Mouse (Mus musculus) urinary bladder, postnatal 10 days (tissue): Measurements from ENCODE around the gene Pfkl.
"Not testable (repeated sequence)": the region's sequence is repeated elsewhere in the genome, so short reads cannot be mapped to it uniquely, and the experiment has no call there.

Experiments
- DNase-seq: peaks from one replicate; pipeline ENCODE4 v3.0.0; 2022; ENCODE audit warnings: low spot score

The Pfkl gene

GRCm38 (mm10) chr10:78009945-78010293, at the start of gene Pfkl:
TSS of gene Pfkl (minus strand) at chr10:78010083.
- no peak for DNase-seq

- no peak for DNase-seq
These were observed 47.2 kb upstream of the Pfkl start for GRCm38 (mm10) chr10:78057056-78057455.

GRCm38 (mm10) chr10:78054633-78055565, 45.0 kb upstream of the Pfkl start:
- no peak for DNase-seq

GRCm38 (mm10) chr10:78049519-78050035, 39.7 kb upstream of the Pfkl start:
- DNase-seq = no peak

GRCm38 (mm10) chr10:78048061-78048730, 38.3 kb upstream of the Pfkl start:
- no peak for DNase-seq

GRCm38 (mm10) chr10:78046388-78046787, 36.5 kb upstream of the Pfkl start:
- no peak for DNase-seq

- DNase-seq = no peak
These were observed 34.6 kb upstream of the Pfkl start for GRCm38 (mm10) chr10:78044531-78044930.

GRCm38 (mm10) chr10:78043406-78043836, 33.5 kb upstream of the Pfkl start, which contains the start of gene Aire:
TSS of gene Aire (minus strand) at chr10:78043610.
- no peak for DNase-seq

GRCm38 (mm10) chr10:78042697-78043405, 33.0 kb upstream of the Pfkl start:
- DNase-seq = no peak

- DNase-seq = no peak
These were observed 32.2 kb upstream of the Pfkl start for GRCm38 (mm10) chr10:78042096-78042495.

- no peak for DNase-seq
These were observed 31.8 kb upstream of the Pfkl start, which contains the start of gene Dnmt3l for GRCm38 (mm10) chr10:78041647-78042046. TSS of gene Dnmt3l (plus strand) at chr10:78041947.

GRCm38 (mm10) chr10:78037139-78037538, 27.3 kb upstream of the Pfkl start:
- no peak for DNase-seq

GRCm38 (mm10) chr10:78031987-78032386, 22.1 kb upstream of the Pfkl start:
- no peak for DNase-seq

- DNase-seq = no peak
These were observed 19.2 kb upstream of the Pfkl start for GRCm38 (mm10) chr10:78029080-78029479.

GRCm38 (mm10) chr10:78028129-78028528, 18.2 kb upstream of the Pfkl start:
- peak; percentile 35 for DNase-seq

GRCm38 (mm10) chr10:78025453-78025852, 15.6 kb upstream of the Pfkl start:
- not testable (repeated sequence) for DNase-seq

- DNase-seq = not testable (repeated sequence)
These were observed 10.1 kb upstream of the Pfkl start for GRCm38 (mm10) chr10:78019984-78020383.

GRCm38 (mm10) chr10:78019291-78019690, 9.4 kb upstream of the Pfkl start:
- DNase-seq = no peak

GRCm38 (mm10) chr10:78018797-78019203, 8.9 kb upstream of the Pfkl start:
- DNase-seq = no peak

GRCm38 (mm10) chr10:78016366-78016765, 6.5 kb upstream of the Pfkl start:
- DNase-seq = no peak

GRCm38 (mm10) chr10:78015489-78015888, 5.6 kb upstream of the Pfkl start:
- no peak for DNase-seq
